Mouse (Mus musculus): ENCODE measurements around the gene Spag6. TPM values are rescaled to one million over a fixed set of nuclear protein-coding genes. Genes with fewer than 3 reads are reported as not detected.

Gene Spag6
- polyA plus RNA-seq, 1 experiment, result not detected

GRCm38 (mm10) chr2:18697591-18698244 lies 3.9 kb downstream of the Spag6 start:
- Histone ChIP-seq H3K4me1 (ENCODE audit: control insufficient read depth, insufficient read depth, low read length) (peaks cover 2% of the 10 kb centered on the region; the same call in 1 of the 2 replicates), H3K27ac (ENCODE audit: control insufficient read depth, insufficient read depth, low read depth, low read length, poor library complexity) (no peak overlapping the region), H3K4me3 (replicated peaks; ENCODE audit: control insufficient read depth, low read depth, low read length) (no peak overlapping the region)
- TF ChIP-seq CTCF (IDR thresholded peaks at IDR 0.05; ENCODE audit: control insufficient read depth, insufficient read depth, low read length) (no peak), POLR2A (IDR thresholded peaks at IDR 0.05; ENCODE audit: borderline replicate concordance, control insufficient read depth, low read depth, low read length) (no peak)
- WGBS, result 10% methylated on average over 4 of the region's 4 CpGs

DNA sequence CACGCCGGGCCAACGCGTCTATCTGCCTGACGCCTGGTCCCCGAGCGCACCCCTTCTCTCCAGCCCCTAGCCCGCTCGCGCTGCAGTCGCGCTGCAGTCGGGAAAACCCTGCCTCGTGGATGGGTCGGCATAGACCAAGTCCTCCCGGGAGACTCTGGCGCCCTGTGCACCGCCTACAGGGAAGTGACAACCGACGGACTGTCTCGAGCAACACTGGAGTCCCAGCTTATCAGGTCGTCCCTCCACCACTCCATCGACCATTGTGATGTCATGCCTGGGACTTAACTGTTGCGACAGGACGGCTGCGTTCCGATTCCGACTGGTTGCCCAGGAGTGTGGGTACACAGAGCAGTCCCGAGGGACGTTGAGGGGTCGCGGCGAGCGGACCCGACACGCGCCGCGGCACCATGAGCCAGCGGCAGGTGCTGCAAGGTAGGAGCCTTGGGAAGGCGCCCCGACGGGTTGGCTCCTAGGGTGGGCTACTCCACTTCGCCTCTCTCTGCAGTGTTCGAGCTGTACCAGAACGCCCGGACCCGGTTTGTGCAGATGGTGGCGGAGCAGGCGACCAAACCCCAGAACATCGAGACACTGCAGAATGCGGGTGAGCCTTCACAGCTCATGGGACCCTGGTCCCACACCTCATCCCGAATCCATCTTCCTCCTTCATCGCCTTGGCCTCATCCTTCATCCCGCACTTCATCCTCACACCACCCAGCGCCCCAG lies 5.0 kb downstream of the Spag6 start:
- TF ChIP-seq CTCF (IDR thresholded peaks at IDR 0.05; ENCODE audit: control insufficient read depth, insufficient read depth, low read length) (no peak), POLR2A (IDR thresholded peaks at IDR 0.05; ENCODE audit: borderline replicate concordance, control insufficient read depth, low read depth, low read length) (no peak)
- 3% methylated on average over 56 of the region's 56 CpGs for whole genome bisulfite sequencing
- peaks cover 2% of the 10 kb centered on the region; the same call in 1 of the 2 replicates for H3K4me1 ChIP-seq (ENCODE audit: control insufficient read depth, insufficient read depth, low read length)
- H3K4me3 ChIP-seq (replicated peaks; ENCODE audit: control insufficient read depth, low read depth, low read length), result no peak overlapping the region
- no peak overlapping the region for H3K27ac ChIP-seq (ENCODE audit: control insufficient read depth, insufficient read depth, low read depth, low read length, poor library complexity)

GRCm38 (mm10) chr2:18699401-18699990 lies 5.7 kb downstream of the Spag6 start:
- Histone ChIP-seq H3K4me3 (replicated peaks; ENCODE audit: control insufficient read depth, low read depth, low read length) (no peak overlapping the region), H3K4me1 (ENCODE audit: control insufficient read depth, insufficient read depth, low read length) (peaks cover 2% of the 10 kb centered on the region; the same call in 1 of the 2 replicates), H3K27ac (ENCODE audit: control insufficient read depth, insufficient read depth, low read depth, low read length, poor library complexity) (no peak overlapping the region)
- no peak for TF ChIP-seq CTCF (IDR thresholded peaks at IDR 0.05; ENCODE audit: control insufficient read depth, insufficient read depth, low read length)
- TF ChIP-seq POLR2A (IDR thresholded peaks at IDR 0.05; ENCODE audit: borderline replicate concordance, control insufficient read depth, low read depth, low read length), result no peak
- WGBS, result 4% methylated on average over 11 of the region's 11 CpGs

DNA sequence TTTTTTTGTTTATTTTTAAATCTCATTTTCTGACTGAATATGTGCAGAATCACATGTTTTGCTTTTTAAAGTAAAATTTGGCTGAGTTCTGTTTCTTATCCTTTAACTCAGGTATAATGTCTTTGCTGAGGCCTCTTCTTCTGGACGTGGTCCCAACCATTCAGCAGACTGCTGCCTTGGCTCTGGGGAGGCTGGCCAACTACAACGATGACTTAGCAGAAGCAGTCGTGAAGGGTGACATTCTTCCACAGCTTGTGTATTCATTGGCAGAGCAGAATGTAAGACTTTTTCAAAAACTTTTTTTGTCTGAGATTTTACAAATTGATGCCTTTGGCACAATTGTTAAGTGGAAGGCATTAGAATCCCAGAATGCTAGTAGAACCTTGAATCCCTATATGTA lies 16.5 kb downstream of the Spag6 start:
- H3K27ac ChIP-seq (ENCODE audit: control insufficient read depth, insufficient read depth, low read depth, low read length, poor library complexity), result no peak overlapping the region
- TF ChIP-seq CTCF (IDR thresholded peaks at IDR 0.05; ENCODE audit: control insufficient read depth, insufficient read depth, low read length) (no peak), POLR2A (IDR thresholded peaks at IDR 0.05; ENCODE audit: borderline replicate concordance, control insufficient read depth, low read depth, low read length) (no peak)
- WGBS, result 33% methylated on average over 3 of the region's 3 CpGs
- H3K4me1 ChIP-seq (ENCODE audit: control insufficient read depth, insufficient read depth, low read length), result no peaks in the 10 kb centered on the region
- H3K4me3 ChIP-seq (replicated peaks; ENCODE audit: control insufficient read depth, low read depth, low read length), result no peak overlapping the region

- Histone ChIP-seq H3K4me3 (replicated peaks; ENCODE audit: control insufficient read depth, low read depth, low read length) (no peak overlapping the region), H3K4me1 (ENCODE audit: control insufficient read depth, insufficient read depth, low read length) (no peaks in the 10 kb centered on the region), H3K27ac (ENCODE audit: control insufficient read depth, insufficient read depth, low read depth, low read length, poor library complexity) (no peak overlapping the region)
- TF ChIP-seq CTCF (IDR thresholded peaks at IDR 0.05; ENCODE audit: control insufficient read depth, insufficient read depth, low read length), result no peak
- WGBS, result 66% methylated on average over 2 of the region's 2 CpGs
Observed at GRCm38 (mm10) chr2:18713071-18713470, 19.2 kb downstream of the Spag6 start.

DNA sequence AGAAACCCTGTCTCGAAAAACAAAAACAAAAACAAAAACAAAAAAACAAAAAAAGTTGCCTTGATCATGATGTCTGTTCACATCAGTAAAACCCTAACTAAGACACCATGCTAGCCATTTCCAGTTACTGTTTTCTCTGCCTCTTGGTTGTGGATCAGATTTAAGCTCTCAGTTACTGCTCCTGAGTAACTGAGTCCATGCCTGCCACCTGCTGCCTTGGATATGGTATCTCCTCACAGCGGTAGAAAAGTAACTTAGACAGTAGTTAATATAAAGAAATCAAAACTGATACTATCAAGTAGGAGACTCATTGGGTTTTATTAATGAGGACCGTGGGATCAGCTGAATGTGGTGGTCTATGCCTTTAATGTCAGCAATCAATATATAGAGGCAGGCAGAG lies 20.5 kb downstream of the Spag6 start:
- no peak overlapping the region for H3K4me3 ChIP-seq (replicated peaks; ENCODE audit: control insufficient read depth, low read depth, low read length)
- no peaks in the 10 kb centered on the region for H3K4me1 ChIP-seq (ENCODE audit: control insufficient read depth, insufficient read depth, low read length)
- H3K27ac ChIP-seq (ENCODE audit: control insufficient read depth, insufficient read depth, low read depth, low read length, poor library complexity), result no peak overlapping the region
- no peak for TF ChIP-seq CTCF (IDR thresholded peaks at IDR 0.05; ENCODE audit: control insufficient read depth, insufficient read depth, low read length)
- no peak for TF ChIP-seq POLR2A (IDR thresholded peaks at IDR 0.05; ENCODE audit: borderline replicate concordance, control insufficient read depth, low read depth, low read length)
- 72% methylated on average over 3 of the region's 3 CpGs for WGBS

DNA sequence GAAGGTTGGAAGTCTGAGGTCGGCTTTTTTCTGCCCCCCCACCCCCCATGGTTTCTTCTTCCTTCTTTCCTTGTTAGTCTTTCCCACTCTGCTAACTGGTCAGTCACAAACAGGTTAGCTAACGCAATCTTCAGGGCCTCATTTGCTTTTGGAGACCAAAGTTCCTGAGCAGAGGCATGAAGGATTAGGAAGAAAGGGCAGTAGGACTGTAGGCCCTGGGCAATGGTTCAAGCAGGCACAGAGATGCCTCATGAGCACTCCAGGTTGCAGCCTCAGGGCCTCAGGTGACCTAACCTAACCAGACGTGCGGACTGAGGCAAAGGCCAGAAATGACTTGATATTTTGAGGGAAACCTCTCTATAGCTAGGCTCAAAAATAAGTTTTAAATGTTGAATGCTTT lies 24.7 kb downstream of the Spag6 start:
- Histone ChIP-seq H3K4me3 (replicated peaks; ENCODE audit: control insufficient read depth, low read depth, low read length) (no peak overlapping the region), H3K4me1 (ENCODE audit: control insufficient read depth, insufficient read depth, low read length) (no peaks in the 10 kb centered on the region), H3K27ac (ENCODE audit: control insufficient read depth, insufficient read depth, low read depth, low read length, poor library complexity) (no peak overlapping the region)
- WGBS, result 76% methylated on average over 4 of the region's 4 CpGs
- TF ChIP-seq POLR2A (IDR thresholded peaks at IDR 0.05; ENCODE audit: borderline replicate concordance, control insufficient read depth, low read depth, low read length), result no peak
- TF ChIP-seq CTCF (IDR thresholded peaks at IDR 0.05; ENCODE audit: control insufficient read depth, insufficient read depth, low read length), result no peak

- Histone ChIP-seq H3K4me1 (ENCODE audit: control insufficient read depth, insufficient read depth, low read length) (no peaks in the 10 kb centered on the region), H3K27ac (ENCODE audit: control insufficient read depth, insufficient read depth, low read depth, low read length, poor library complexity) (no peak overlapping the region), H3K4me3 (replicated peaks; ENCODE audit: control insufficient read depth, low read depth, low read length) (no peak overlapping the region)
- TF ChIP-seq CTCF (IDR thresholded peaks at IDR 0.05; ENCODE audit: control insufficient read depth, insufficient read depth, low read length), result no peak
- TF ChIP-seq POLR2A (IDR thresholded peaks at IDR 0.05; ENCODE audit: borderline replicate concordance, control insufficient read depth, low read depth, low read length), result no peak
- whole genome bisulfite sequencing, result 81% methylated on average over 3 of the region's 3 CpGs
Observed at GRCm38 (mm10) chr2:18722208-18722830, 28.5 kb downstream of the Spag6 start.

Measured in bone marrow, adult 2 months (tissue).